Mouse (Mus musculus): Measurements from ENCODE around the gene 4930412O13Rik. TPM values are rescaled to one million over a fixed set of nuclear protein-coding genes. Genes with fewer than 3 reads are reported as not detected.
A peak's percentile ranks its signal among the peaks of the same experiment; 100 is the strongest.

4930412O13Rik gene
- polyA plus RNA-seq (2017; shearing (Covaris generic)): under 1 TPM in 1 of 2 experiments, not detected in 1; 0.87 TPM

DNA sequence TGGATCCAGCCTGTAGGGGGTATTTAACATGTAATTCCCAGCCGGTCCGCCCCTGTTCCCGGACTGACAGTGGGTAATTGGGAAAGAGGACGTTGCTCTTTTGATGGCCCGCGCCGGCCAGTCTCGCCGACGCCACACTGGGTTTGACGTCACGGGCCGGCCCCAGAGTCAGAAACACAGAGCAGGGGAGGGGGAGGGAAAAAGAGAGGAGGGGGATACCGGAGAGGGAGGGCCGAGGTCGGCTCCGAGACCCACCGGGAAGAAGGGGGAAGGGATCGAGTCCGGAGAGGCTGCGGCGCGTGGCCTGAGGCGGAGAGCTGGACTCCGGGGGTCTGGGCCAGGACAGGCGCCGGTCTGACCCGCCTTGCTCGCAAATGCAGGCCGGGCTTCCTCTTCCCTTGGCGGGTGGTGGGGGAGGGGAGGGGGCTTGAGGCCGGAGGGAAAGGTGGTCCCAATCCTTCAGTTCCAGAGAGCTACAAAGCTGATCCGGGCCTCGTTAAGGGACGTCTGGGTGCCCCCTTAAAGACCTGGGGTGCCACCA lies at the start of gene 4930412O13Rik:
TSS of gene 4930412O13Rik (plus strand) at position 202 of the 541 bp plus-strand sequence.
- no peak for ATAC-seq

DNA sequence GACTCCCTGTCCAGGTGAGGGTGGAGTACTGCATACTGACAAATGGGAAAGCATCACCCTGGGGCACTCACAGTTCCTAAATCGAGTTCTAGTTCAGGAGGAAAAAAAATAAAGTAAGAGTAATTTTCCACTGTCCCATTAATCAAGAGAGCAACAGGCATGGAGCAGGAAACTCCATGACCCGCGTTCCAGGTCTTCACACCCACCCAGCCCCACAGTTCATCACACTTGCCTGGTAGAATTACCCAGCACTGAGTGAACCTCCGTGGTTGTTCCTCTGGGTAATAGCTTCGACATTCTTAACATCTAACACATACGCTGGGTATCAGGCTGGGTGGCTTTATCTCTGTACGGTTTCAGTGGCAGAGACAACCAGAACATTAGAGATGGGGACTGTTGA lies 47.3 kb upstream of the 4930412O13Rik start:
- no peak for ATAC-seq

DNA sequence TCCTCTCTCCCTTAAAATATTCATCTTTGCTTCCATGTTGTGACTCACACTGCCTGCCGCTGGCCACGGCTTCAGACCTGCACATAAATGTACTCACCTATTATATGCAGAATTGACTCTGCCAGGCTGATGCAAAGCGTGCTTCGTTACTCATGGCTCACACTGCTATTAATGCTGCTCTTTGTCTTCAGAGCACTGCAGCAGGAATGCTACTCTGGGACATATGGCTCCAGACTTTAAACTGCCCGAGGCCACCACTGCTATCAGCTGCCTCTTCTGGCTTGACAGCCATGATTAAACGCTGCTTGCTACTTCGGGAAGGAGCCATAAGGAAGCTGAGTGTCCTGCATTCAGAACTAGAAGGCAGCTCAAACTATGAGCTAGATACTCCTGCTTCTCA lies 45.9 kb upstream of the 4930412O13Rik start:
- no peak for ATAC-seq

DNA sequence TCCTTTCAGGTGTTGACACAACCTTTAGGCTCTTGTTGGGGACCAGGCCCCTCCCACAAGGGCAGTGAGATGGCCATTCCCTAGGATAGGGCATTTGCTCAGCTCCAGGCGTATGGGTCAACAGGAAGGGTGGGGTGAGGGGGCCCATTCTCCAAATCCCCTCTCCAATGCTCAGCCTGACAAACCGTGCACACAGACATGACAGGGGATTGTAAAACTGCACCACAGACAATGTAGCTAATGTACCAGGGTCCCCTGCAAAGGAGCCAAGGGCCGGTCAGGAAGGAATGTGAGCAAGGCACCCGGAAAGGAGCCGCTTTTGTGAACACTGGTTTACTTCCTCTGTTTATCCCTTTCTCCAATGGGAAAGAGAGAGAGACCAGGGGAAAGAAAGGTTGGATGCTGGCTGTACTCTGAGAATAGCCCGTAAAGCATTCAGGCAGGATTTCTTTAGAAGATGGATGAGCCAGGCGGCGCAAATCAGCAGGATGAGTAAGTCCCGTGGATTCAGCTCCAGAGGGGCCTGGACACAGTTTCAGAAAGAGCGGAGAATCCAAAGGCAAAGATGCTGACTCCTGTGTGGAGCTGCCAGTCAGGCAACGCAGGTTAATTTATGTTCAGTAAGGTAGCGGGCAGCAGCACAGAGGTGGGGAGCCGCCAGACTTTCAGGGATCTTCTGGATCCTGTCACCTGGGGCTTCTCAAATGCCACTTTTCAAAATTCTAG lies 28.0 kb upstream of the 4930412O13Rik start:
- ATAC-seq: no peak

DNA sequence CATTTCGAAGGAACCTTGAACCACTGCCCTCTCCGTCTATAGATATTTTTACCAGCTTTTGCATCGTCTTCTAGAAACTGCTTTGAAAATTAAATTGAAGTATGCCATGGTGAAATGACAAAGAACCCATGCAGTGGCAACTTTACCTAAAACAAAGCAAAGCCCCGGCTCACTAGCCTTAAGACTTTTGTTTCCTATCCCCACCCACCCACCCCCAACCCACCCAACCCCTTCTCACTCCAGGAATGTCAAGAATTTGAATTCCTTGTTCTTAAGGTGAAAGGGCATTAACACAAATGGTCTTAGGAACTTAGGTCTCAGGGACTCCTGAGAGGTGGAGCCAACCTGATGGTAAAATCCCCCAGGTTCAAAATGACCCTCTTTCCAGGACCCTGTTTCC lies 25.2 kb upstream of the 4930412O13Rik start:
- ATAC-seq: no peak

DNA sequence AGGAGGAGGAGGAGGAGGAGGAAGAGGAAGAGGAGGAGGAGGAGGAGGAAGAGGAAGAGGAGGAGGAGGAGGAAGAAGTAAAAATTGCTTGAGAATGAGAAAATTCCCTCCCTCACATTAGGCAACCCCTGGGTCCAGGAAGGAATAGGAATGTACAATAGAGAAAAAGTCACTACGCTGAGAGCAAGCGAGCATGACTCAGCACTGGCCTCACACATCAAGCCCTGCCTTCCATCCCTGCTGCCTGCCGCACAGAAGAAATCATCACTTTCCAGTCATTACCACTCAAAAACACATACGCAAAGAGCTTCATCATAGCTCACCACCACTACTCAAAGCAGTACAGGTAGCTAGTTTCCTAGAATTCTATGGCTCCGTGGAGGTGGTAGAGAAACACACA lies 20.4 kb upstream of the 4930412O13Rik start:
- ATAC-seq: no peak

DNA sequence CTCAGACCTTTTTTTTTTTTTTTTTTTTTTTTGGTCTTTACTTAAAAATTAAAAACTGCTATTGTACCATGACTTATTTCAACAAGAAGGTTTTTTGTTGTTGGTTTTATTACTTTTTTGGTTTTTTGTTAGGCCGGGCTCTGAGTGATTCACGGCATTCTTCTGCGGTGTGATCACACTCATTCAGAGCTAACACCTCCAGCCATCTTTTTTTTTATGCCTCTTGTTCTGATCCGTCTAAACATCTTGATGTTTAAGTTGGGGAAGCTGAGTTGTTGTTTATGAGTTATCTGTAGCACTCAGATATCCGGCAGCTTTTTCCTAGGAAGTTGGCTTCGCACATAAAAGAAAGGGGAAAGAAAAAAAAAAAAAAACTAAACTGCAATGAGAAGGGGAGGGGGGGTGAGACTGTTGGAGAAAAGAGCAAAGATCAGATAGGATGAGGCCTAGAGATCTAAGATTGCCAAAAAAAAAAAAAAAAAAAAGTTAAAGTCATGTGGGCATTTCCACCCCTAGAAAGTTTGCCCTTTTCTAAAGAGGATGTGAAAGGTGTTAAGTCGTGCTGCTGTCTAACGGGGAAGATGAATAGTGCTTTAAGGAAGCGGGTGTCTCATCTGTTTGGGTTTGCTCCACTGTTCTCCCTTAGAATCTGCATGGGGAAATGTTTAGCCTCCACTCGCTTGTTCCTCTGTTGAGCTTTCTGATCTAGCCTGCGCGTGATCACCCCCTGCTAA lies 13.8 kb upstream of the 4930412O13Rik start:
- peak; percentile 59 for ATAC-seq

DNA sequence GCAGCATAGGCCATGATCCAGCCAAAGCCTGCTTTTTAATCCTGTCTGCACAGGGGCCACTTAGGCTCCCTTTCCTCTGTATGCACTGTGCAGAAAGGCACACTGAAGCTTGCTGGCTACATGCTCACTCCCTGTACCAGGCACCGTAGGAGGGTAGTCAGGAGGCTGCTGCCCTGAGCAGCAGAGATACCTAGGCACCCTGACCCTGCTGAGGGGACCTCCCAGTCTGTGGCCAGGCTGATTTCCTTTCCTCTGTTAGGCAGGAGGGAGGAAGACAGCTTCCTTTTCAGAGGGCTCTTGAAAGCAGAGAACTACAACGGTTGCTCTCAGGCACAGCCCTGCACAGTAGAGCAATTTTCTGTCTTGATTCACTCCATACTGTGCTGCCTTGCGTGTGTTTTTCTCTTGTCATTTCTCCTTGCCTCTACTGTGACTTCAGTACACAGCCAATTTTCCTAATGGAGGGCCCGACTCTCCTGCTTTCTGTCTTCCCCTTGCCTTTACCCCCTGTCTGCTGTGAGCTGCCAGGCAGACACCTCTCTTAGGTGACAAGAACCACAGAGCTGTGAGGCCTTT lies 9.8 kb upstream of the 4930412O13Rik start:
- ATAC-seq: peak; percentile 25

DNA sequence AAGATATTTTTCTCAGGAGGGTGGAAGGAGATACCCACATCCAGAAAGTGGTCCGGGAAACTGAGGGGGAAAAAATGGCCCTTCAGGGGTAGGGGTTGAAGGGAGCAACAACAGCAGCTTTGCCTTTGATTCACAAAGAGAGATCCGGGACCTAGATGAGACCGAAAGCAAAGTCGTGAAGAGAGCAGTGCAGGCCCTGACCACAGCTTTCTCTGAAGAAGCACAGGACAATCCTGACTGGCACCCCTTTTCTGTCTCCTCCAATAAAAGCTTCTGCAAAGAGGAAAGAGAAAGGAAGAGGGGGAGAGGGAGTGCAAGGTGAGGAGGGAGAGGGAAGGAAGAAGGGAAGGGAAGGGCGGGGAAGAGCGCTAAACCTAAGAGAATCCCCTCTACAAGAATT lies 9.3 kb upstream of the 4930412O13Rik start:
- ATAC-seq: no peak

DNA sequence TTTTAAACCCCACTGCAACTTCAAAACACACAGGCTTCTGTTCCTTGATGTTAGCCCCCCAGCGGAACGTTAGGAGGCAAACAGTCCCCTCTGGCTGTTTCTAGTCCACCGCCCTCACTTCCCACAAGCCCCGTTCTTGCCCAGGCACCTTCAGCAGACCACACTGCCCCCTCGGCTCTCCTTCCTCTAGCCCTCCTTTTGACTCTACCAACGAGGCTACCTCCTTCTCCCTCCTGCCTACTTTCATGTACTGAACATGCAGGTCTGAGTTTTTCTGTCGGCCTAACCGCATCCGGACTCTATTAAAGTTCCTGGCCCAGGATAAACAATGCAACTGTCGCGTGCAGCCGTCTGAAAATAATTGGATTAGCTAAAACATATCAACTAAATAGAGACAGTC lies 8.4 kb upstream of the 4930412O13Rik start:
- peak; percentile 16 for ATAC-seq

DNA sequence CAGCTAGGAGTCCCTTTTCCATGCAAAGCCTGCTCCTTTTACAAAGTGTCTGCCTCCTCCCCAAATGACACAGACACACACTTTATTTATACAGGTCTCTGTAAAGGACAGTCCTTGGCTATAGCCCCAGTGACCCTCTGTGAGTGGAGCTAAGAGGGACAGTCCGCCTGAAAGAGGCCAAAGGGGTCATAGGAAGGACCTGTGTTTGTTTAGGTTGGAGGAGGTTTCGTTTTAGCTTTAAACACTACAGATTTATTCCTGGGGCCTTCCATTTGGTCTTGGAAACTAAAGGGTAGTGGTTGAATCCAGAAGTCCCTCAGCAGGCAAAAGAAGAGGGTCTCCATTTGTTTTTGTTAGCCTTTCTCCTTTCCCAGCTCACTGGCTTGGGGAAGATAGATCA lies 7.3 kb upstream of the 4930412O13Rik start:
- ATAC-seq: no peak

DNA sequence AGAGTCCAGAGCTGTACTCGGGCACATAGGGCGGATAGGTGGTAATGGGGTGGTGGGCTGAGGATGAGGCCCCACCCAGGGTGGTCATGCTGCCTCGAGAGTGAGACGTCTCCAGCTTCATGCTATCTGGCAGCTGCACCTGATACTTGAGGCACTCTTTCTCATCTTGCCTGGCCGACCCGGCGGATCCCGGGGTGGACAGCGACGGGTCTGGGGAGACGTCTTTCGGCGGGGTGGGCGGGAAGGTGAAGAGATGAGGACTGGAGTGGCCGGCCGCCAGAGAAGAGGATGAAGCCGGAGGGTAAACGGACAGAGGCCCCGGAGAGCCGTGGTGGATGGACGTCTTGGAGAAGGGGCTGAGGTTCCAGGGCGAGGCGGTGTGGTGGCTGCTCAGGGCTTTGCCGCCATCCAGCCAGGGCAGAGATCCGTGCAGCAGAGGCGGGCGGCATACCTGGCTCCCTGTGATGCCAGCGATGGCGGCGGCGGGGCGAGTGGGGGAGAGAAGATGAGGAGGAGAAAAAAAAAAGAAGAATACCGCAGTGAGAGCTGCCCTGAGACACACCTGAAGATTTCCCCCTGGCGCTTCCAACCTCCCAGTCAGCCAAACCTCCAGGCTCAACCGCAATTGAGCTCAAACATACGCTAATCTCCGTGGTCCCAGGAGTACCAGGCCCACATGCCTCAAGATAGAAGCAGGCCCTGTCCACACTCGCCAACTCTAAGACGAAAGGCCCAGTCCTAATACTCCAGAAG lies 6.4 kb upstream of the 4930412O13Rik start:
- ATAC-seq: no peak

DNA sequence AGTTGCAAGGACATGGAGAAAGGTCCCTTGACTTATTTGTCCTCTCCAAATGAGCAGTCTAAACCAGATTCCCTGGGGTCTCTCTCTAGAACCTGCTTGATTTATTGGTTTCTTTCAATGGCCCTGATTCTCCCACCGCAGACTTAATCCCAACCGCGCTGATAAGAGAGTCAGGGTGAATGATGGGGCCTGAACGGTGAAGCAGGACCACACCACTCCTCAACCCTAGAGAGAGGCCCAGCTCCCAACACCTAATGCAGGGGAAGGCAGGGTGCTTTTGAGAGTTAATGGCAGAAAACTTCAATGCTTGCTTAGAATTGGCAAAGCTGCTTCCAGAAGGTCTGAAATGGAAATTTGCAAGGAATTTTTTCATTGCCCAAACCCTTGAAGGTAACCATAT lies 5.8 kb upstream of the 4930412O13Rik start:
- no peak for ATAC-seq

DNA sequence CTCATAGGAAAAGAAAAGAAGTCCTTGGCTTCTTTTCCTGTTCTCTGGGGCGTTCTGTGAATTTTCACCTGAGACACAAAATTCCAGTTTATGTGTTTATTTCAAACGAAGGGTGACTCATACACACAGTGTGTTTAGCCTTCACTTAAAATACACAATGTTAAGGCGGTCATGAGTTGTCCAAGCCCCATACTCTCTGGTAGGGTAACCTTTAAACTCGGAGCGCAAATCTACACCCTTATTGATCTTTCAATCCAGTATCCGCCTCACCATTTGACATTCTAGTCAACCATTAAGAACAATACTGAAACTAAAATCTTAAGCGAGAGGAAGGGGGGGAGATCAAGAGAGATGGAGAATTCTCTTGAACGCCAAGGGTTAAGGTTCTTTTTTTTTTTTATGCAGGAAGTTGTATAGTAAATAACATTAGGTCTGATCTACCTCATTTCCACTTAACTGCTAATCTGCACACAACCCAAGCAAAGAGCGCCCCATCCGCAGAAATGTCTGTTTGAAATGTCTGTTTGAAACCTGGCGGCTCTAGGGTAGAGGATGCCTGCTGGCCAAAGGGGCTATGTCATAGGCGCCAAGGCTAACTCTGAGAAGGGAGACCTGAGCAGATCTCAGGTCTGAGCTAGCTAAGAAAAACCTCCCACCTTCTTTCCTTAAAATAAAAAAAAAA lies 5.2 kb upstream of the 4930412O13Rik start:
- peak; percentile 41 for ATAC-seq

DNA sequence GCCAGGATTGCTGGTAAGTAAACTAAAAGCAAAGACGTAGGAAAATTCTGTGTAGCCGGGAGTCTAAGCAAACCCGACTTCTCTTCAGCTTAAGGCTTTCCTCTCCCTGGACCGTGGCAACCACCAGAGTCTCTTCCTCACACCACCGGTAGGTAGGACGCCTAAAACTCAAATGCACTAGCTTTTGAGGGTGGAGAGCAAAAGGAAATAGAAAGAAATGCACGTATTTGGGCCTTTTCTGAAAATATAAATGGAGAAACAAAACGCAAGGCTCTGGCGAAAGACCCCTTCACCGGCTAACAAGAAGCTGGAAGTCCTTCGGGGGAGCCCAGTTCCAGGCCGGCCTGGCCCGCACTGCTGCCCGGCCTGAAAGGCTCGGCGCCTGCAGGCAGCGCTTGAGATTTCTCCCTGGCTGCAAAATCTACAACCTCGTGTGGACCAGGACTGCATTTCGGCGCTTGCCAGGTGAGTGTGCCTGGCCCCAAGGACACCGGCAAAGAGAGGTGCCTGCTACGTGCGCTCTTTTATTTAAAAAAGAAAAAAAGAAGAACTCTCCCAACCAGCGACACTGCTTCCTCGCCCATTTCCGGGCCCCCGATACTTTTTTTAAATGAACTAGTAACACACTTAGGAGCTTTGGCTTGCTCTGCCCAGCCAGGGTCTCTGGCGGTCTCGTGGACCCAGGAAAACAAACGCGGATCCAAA lies 4.3 kb upstream of the 4930412O13Rik start:
- no peak for ATAC-seq

DNA sequence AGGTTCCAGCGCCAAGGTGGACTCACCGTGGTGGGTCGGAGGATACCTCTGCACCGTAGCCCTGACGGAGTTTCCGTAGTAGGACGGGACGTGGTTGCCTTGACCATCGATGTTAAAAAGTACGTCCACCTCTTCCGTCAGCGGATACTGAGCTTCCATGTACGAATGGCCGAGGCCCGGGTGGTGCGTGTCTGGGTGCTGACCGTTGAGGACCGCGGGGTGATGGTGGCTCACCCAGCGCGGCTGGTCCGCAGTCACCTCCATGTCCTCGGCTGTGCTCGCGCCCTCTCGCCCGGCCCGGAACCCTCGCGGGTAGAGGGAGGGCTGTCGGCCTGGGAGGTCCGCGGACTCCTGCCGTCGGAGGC lies 3.7 kb upstream of the 4930412O13Rik start:
- ATAC-seq: no peak

DNA sequence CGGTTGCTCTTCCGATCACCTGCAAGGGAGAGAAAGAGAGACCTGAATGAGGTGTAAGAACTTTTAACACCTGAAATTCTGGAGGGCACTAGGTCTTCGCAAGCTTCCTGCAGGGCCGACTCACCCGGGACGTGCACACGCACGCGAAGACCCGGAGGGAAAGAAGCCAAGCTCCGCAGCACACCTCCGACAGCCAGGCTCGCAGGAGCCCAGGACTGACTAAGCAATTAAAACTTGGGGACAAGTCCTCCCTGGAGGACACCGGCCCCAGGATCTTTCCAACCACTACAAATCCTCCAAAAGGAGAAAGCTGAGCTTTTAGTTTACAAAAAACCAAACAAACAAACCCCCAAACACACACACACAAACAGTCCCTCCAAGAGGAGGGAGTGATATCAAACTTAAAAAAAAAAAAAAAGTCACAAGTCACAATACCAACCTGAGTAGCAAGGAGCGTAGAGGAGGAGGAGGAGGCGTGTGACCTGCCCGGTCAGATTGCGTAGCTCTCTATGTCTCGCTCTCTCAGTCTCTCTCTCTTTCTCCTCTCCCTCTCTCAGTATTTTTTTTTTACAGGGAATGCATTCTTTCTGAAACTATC lies 3.0 kb upstream of the 4930412O13Rik start:
- ATAC-seq: peak; percentile 3

DNA sequence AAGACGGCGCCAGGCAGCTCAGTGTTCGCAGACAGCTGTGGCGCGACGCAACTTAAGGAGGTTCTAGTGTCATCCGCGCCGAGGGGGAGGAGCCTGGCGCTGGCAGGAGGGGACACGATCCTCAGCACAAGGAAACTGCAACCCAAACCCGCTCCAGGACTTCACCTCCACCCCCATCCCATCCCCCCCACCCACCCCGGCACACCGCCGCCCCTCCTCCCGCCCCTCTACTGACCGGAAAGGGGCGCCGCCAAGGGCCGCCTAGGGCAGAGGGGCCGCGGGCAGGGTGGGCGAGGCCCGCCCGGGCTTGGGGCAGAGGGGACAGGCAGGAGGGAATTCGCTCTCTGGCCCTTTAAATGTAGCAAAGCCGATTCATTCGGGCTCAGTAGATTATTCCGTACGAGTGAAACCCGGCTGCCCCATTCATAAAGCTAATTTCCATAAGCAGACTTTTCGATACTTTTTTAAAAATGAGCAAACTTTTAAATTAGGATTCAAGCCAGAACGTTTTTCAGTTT lies 2.4 kb upstream of the 4930412O13Rik start:
- peak; percentile 41 for ATAC-seq

DNA sequence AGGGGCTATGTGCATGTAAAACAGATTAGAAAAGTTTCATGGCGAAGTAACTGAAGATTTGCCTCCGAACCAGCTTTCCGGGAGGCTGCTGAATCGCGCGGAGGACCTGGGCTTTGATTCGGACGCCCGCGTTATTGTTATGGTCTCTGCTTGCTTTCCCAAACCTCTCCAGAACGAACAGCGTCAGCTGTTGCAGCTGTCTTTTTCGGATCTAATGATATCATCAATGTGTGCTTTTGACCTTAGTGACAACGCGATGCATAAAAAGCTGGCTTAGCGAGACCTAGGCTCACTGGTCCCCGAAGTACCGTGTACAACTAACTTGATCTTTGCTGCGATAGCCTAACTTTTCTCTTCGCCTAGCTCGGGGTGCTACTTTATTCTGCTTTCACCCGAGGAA lies 2.0 kb upstream of the 4930412O13Rik start:
- peak; percentile 2 for ATAC-seq

DNA sequence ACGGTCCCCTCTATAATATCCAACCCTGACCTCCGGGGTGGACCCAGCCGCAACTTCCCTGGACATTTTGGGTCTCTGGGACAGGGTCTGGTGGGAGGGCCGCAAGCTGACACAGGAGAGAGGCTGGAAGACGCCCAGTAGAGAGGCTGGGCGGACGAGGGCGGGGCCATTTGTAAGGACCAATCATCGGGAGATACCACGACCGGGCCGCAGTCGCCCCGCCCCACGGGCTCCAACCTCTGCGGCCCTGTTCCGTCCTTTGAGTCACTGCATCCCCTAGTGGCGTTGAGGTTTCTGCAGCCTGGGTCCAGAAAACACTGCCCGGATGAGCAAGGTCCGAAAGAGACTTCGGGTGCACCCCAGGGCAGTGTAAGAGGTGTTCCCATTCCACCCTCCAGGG lies 1.6 kb upstream of the 4930412O13Rik start:
- peak; percentile 60 for ATAC-seq

DNA sequence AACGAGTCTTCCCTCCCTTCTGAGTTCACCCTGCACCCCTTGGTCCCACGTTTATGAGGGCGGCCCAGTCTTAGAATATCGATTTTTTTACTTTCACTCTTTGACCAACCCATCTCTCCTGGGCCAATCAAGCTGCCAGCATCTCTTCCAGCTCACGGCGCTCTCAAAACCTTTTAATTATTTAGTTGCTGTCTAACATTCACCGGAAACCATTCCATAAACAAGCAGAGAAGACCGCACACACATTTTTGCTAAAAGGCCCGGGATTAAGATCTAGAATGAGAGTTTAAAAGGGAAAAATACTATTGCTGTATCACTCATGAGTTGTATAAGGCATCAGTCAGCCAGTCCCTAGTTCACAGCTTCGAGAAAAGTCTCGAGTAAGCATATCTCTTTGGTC lies 781 bp upstream of the 4930412O13Rik start:
- ATAC-seq: no peak

All from activated CD4-positive, CD25-positive, alpha-beta regulatory T cell, adult 4 months (primary cell).